Mouse (Mus musculus) adipocyte (in vitro differentiated cells): ENCODE data around the gene Ap1ar.
"Not testable (repeated sequence)": the region's sequence is repeated elsewhere in the genome, so short reads cannot be mapped to it uniquely, and the experiment has no call there.

Source experiments
- DNase-seq: peaks from one replicate; pipeline ENCODE4 v3.0.0-alpha.2; 2016; ENCODE audit warnings: low spot score

The Ap1ar gene

GRCm38 (mm10) chr3:127795762-127796161 is 41.6 kb downstream of the Ap1ar start:
- DNase-seq: no peak

GRCm38 (mm10) chr3:127793022-127793421 is 44.3 kb downstream of the Ap1ar start:
- no peak for DNase-seq

- DNase-seq: no peak
These were observed 45.4 kb downstream of the Ap1ar start for GRCm38 (mm10) chr3:127791595-127792561.

- no peak for DNase-seq
These were observed 46.3 kb downstream of the Ap1ar start for GRCm38 (mm10) chr3:127791056-127791483.

GRCm38 (mm10) chr3:127790234-127791055 is 46.9 kb downstream of the Ap1ar start:
- DNase-seq: peak; percentile 55

- DNase-seq: peak; percentile 8
These were observed 47.7 kb downstream of the Ap1ar start, which contains the start of gene Tifa for GRCm38 (mm10) chr3:127789500-127790191. Gene Tifa, plus strand, starts transcription at chr3:127789805.

- no peak for DNase-seq
These were observed 48.4 kb downstream of the Ap1ar start for GRCm38 (mm10) chr3:127788919-127789318.

GRCm38 (mm10) chr3:127788038-127788437 is 49.3 kb downstream of the Ap1ar start:
- DNase-seq: no peak

- no peak for DNase-seq
These were observed 50.3 kb downstream of the Ap1ar start for GRCm38 (mm10) chr3:127787032-127787431.

GRCm38 (mm10) chr3:127783680-127784079 is 53.6 kb downstream of the Ap1ar start:
- not testable (repeated sequence) for DNase-seq

- no peak for DNase-seq
These were observed 54.4 kb downstream of the Ap1ar start for GRCm38 (mm10) chr3:127782921-127783320.

- DNase-seq: no peak
These were observed 56.4 kb downstream of the Ap1ar start for GRCm38 (mm10) chr3:127780921-127781320.

GRCm38 (mm10) chr3:127780021-127780644 is 57.2 kb downstream of the Ap1ar start, which contains the start of gene Alpk1:
Gene Alpk1, minus strand, starts transcription at chr3:127780527.
- DNase-seq: peak; percentile 79

- DNase-seq: no peak
These were observed 68.2 kb downstream of the Ap1ar start for GRCm38 (mm10) chr3:127769146-127769545.

- DNase-seq: no peak
These were observed 71.4 kb downstream of the Ap1ar start for GRCm38 (mm10) chr3:127765971-127766370.

- DNase-seq: no peak
These were observed 72.8 kb downstream of the Ap1ar start for GRCm38 (mm10) chr3:127764541-127764940.

GRCm38 (mm10) chr3:127763076-127763612 is 74.2 kb downstream of the Ap1ar start:
- DNase-seq: peak; percentile 86

GRCm38 (mm10) chr3:127762403-127762802 is 74.9 kb downstream of the Ap1ar start:
- DNase-seq: no peak

GRCm38 (mm10) chr3:127759212-127759611 is 78.1 kb downstream of the Ap1ar start:
- peak; percentile 67 for DNase-seq

- DNase-seq: peak; percentile 5
These were observed 78.5 kb downstream of the Ap1ar start for GRCm38 (mm10) chr3:127758806-127759205.

GRCm38 (mm10) chr3:127757886-127758301 is 79.4 kb downstream of the Ap1ar start:
- no peak for DNase-seq
